Mouse (Mus musculus) hindbrain, postnatal 0 days (tissue): Measurements from ENCODE around the gene Shisa7. TPM values are rescaled to one million over a fixed set of nuclear protein-coding genes. Genes with fewer than 3 reads are reported as not detected.

Experiments used
- ATAC-seq: fragments of 200-750 bp; cut with Nextera tagmentation; 2 replicates; pipeline ENCODE4 v1.8.0; 2017; ENCODE audit warnings: mild to moderate bottlenecking, moderate TSS enrichment, moderate library complexity
- DNase-seq: peaks from one replicate; pipeline ENCODE4 v3.0.0-alpha.2; 2015; ENCODE audit warnings: low spot score
- H3K27ac ChIP-seq: fragments of 300-500 bp; sonication (generic); 2 replicates; pipeline ENCODE4 v1.5.1; 2014; ENCODE audit warnings: mild to moderate bottlenecking
- H3K27me3 ChIP-seq: fragments of 300-500 bp; sonication (generic); 2 replicates; pipeline ENCODE4 v1.6.1; 2014; ENCODE audit warnings: low read length, mixed read lengths; ENCODE audit not compliant: insufficient read depth
- H3K36me3 ChIP-seq: fragments of 300-500 bp; sonication (generic); 2 replicates; pipeline ENCODE4 v1.6.1; 2014; ENCODE audit warnings: low read length, mixed read lengths; ENCODE audit not compliant: insufficient read depth
- H3K4me1 ChIP-seq: fragments of 300-500 bp; sonication (generic); 2 replicates; pipeline ENCODE4 v1.6.1; 2014; ENCODE audit warnings: antibody characterized with exemption, low read length, mixed read lengths; ENCODE audit not compliant: insufficient read depth
- H3K4me2 ChIP-seq: fragments of 300-500 bp; sonication (generic); 2 replicates; pipeline ENCODE4 v1.6.1; 2014; ENCODE audit warnings: low read depth, mild to moderate bottlenecking, low read length, moderate library complexity, mixed read lengths
- H3K4me3 ChIP-seq: fragments of 300-500 bp; sonication (generic); 2 replicates; pipeline ENCODE4 v1.5.1; 2014; ENCODE audit warnings: low read length
- H3K9ac ChIP-seq: fragments of 300-500 bp; sonication (generic); replicated peaks from 2 replicates; pipeline ENCODE4 v1.6.1; 2014; ENCODE audit warnings: mild to moderate bottlenecking, low read length, moderate library complexity, mixed read lengths
- H3K9me3 ChIP-seq: fragments of 300-500 bp; sonication (generic); 2 replicates; pipeline ENCODE4 v1.6.1; 2016; ENCODE audit warnings: low read length, mixed read lengths
- CTCF ChIP-seq: IDR thresholded peaks from 2 replicates; pipeline ENCODE4 v1.5.1; 2016; ENCODE audit warnings: antibody characterized with exemption, control low read depth, low read depth
- WGBS: fragments of 180-500 bp; shearing (Covaris S2); extraction: QIAGEN DNeasy Blood & Tissue Kit; methylation state at CpG from one replicate; pipeline ENCODE4 v1.1.7; 2014; 5-methylcytosine and 5-hydroxymethylcytosine counted together
- polyA plus RNA-seq: library from polyadenylated mRNA; unstranded; fragments of >200 nt; fragmentation: Nextera tagmentation; extraction: Ambion mirVana; gene quantifications from 2 replicates; pipeline ENCODE4 v1.2.1, GENCODE M21; 2015
- total RNA-seq: library from RNA; depleted of rRNA; stranded (reverse); fragments of >200 nt; gene quantifications from 2 replicates; pipeline ENCODE4 v1.2.3, GENCODE M21; 2014

Shisa7 gene
- total and polyA plus RNA-seq, 2 experiments from 2014 or later = 6.9 to 46.3 TPM

DNA sequence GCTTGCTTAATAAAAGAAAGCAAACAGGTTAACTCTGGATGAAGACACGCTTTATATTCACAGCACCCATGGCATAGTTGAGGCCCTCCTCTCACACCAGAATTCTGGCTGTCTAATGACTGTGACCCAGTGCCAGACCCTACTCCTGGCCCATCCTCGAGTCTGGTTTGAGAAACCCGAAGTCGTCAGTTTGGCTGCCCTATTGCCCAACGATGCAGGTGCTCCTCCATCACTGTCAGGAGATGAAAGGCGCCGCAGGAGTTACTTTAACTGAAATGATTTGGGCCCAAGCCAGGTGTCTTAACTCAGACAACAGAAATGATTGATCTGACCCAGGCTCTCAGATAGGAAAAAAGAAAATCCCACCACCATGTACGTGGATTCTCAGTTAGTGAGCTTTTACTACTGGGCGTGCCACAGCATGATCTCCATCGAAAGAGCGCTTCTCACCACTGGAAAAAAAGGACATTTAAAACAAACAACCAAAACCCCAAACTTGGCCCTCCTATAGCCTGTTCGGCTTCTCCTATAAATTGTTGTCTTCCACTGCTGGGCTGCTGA lies 15.0 kb upstream of the Shisa7 start:
- 65% methylated on average over 12 of the region's 12 CpGs for WGBS

DNA sequence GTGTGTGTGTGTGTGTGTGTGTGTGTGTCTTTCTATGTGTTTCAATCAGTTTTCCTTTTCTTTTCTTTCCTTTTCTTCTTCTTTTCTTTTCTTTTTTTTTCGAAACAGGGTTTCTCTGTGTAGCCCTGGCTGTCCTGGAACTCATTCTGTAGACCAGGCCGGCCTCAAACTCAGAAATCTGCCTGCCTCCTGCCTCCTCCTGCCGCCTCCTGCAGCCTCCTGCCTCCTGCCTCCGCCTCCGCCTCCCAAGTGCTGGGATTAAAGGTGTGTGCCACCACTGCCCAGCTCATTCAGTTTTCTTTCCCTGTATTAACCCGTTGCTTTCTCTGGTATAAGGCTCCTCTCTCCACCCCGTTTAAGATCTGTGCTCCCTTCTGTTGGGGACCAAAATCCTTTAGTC lies 12.8 kb upstream of the Shisa7 start:
- H3K9me3 ChIP-seq = no peaks in the 10 kb centered on the region
- H3K9ac ChIP-seq = no peak overlapping the region
- 69% methylated on average over 7 of the region's 7 CpGs for WGBS
- DNase-seq (no peak), ATAC-seq (no peak)
- H3K27me3 ChIP-seq = no peaks in the 10 kb centered on the region
- H3K4me3 ChIP-seq = no peak overlapping the region
- no peak overlapping the region for H3K27ac ChIP-seq
- no peak overlapping the region for H3K4me2 ChIP-seq
- H3K36me3 ChIP-seq = no peaks in the 10 kb centered on the region
- TF ChIP-seq CTCF = no peak
- H3K4me1 ChIP-seq = no peaks in the 10 kb centered on the region

More for the DNA sequence above, 15.0 kb upstream of the Shisa7 start:
- Histone ChIP-seq H3K4me3 (no peak overlapping the region), H3K9me3 (no peaks in the 10 kb centered on the region), H3K36me3 (no peaks in the 10 kb centered on the region), H3K4me1 (no peaks in the 10 kb centered on the region), H3K9ac (no peak overlapping the region), H3K27ac (no peak overlapping the region), H3K4me2 (no peak overlapping the region), H3K27me3 (no peaks in the 10 kb centered on the region)
- no peak for TF ChIP-seq CTCF
- ATAC-seq = no peak
- no peak for DNase-seq

DNA sequence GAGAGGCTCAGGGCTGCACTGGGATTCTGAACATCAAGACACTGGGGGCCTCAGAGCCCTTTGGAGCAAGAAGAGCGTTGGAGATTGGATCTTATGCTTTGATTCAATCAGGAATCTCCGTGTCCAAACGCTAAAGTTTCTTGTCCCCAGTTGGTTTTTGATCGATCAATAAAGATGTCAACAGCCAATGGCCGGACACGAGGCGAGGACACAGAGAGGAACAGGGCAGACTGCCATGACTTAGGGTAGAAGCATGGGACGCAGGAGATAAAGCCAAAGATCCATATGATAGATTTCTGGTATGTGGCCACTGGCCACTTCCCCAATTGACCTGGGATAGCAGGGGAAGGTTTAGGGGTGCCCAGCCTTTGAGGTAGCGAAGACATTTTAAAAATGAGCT lies 12.0 kb upstream of the Shisa7 start:
- ATAC-seq (no peak), DNase-seq (no peak)
- Histone ChIP-seq H3K9ac (no peak overlapping the region), H3K4me2 (no peak overlapping the region), H3K27me3 (no peaks in the 10 kb centered on the region), H3K9me3 (no peaks in the 10 kb centered on the region), H3K4me3 (no peak overlapping the region), H3K36me3 (no peaks in the 10 kb centered on the region), H3K4me1 (no peaks in the 10 kb centered on the region), H3K27ac (no peak overlapping the region)
- WGBS = 85% methylated on average over 9 of the region's 9 CpGs
- TF ChIP-seq CTCF = no peak

DNA sequence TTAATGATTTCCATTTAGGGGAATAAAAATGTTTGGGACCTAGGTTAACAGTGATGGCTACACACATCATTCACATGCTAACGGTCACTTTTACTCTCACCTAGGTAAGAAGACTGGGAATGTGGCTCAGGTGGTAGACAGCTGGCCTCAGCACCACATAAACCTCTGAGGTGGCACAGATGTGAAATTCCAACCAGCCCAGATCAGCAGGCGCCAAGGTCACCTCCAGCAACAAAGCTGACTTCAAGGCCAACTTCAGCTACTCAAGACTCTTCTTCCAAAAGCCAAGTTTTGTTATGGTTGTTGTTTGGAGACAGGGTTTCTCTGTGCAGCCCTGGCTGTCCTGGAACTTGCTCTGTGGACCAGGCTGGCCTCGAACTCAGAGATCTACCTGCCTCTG lies 9.1 kb upstream of the Shisa7 start:
- no peak overlapping the region for H3K4me2 ChIP-seq
- no peaks in the 10 kb centered on the region for H3K36me3 ChIP-seq
- 81% methylated on average over 3 of the region's 3 CpGs for WGBS
- DNase-seq (no peak), ATAC-seq (no peak)
- no peak for TF ChIP-seq CTCF
- H3K9me3 ChIP-seq = no peaks in the 10 kb centered on the region
- no peak overlapping the region for H3K27ac ChIP-seq
- H3K4me3 ChIP-seq = no peak overlapping the region
- H3K27me3 ChIP-seq = no peaks in the 10 kb centered on the region
- H3K4me1 ChIP-seq = no peaks in the 10 kb centered on the region
- no peak overlapping the region for H3K9ac ChIP-seq

DNA sequence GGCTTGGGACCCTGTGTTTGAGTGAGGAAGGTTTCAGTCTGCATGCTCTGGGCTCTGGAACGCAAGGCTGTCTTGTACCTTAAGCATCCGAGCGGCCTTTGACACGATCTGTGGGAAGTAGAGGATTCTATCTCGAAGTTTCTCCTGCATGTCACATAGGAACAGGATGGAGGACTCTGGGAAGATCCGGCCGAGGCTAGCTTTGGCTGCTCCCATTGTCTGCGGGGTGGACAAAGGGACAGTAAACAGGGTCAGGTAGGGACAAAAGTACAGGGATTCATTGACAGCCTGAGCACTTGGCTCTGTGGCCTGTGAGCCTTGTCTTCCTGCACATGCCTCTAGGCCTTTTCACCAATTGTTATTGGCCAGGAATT lies 6.8 kb upstream of the Shisa7 start:
- no peaks in the 10 kb centered on the region for H3K9me3 ChIP-seq
- H3K4me3 ChIP-seq = no peak overlapping the region
- no peaks in the 10 kb centered on the region for H3K27me3 ChIP-seq
- H3K4me2 ChIP-seq = no peak overlapping the region
- TF ChIP-seq CTCF = no peak
- DNase-seq (no peak), ATAC-seq (no peak)
- H3K36me3 ChIP-seq = no peaks in the 10 kb centered on the region
- no peak overlapping the region for H3K9ac ChIP-seq
- no peak overlapping the region for H3K27ac ChIP-seq
- H3K4me1 ChIP-seq = no peaks in the 10 kb centered on the region
- WGBS = 70% methylated on average over 8 of the region's 8 CpGs

DNA sequence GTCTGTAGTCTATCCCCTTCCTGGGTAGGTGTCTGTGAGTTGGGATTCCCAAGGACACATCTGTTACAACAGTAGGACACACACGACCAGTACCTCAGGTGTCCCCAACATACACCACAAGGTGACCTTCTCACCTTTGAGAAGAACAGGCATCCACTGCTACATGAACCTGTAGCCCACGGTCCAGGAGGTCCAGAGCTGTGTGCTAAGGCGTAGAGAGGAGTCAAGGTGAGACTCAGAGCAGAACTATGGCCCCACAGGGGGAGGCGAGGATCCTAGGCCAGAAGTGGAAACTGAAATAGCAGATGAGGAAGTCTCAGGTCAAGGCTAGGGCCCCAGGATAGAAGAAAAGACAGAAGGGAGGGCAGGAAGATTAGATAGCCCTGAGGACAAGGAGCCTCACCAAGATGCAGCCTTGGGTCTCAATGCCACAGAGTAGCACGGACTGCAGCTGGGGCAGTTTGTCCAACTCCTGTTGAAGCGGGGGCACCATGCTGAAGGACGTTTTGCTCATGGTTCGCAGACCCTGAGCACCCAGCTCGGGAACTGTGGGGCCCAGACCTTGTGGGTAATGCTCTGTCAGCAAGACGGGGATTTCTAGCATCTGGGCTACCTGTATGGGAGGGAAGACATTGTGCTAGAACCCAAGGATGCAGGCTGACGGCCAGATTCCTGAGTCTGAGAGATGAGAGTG lies 6.3 kb upstream of the Shisa7 start:
- H3K4me2 ChIP-seq = no peak overlapping the region
- no peak for TF ChIP-seq CTCF
- no peaks in the 10 kb centered on the region for H3K27me3 ChIP-seq
- H3K9me3 ChIP-seq = no peaks in the 10 kb centered on the region
- H3K4me3 ChIP-seq = no peak overlapping the region
- ATAC-seq (no peak), DNase-seq (no peak)
- H3K36me3 ChIP-seq = no peaks in the 10 kb centered on the region
- no peak overlapping the region for H3K27ac ChIP-seq
- WGBS = 78% methylated on average over 11 of the region's 11 CpGs
- no peak overlapping the region for H3K9ac ChIP-seq
- H3K4me1 ChIP-seq = no peaks in the 10 kb centered on the region

DNA sequence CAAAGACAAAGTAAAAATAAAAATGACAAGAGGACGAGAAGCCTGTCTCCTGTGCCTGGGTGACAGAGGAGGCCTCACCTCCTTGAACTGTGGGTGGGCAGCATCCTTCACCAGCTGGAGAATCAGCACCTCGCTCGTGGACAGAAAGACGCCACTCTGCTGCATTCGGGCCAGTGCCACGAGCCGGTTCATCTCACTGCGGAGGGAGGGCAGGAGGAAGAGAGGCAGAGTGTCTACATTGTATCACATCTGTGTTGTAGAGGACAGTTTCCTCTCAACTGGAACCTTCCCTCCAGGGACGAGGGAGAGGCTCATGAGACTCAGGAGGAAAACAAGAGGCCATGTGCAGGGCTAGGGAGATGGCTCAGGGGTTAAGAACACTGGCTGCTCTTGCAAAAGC lies 4.9 kb upstream of the Shisa7 start:
- no peak for DNase-seq
- H3K4me2 ChIP-seq = no peak overlapping the region
- H3K4me3 ChIP-seq = no peak overlapping the region
- TF ChIP-seq CTCF = no peak
- H3K4me1 ChIP-seq = no peaks in the 10 kb centered on the region
- H3K36me3 ChIP-seq = no peaks in the 10 kb centered on the region
- 56% methylated on average over 9 of the region's 9 CpGs for WGBS
- ATAC-seq = no peak
- no peaks in the 10 kb centered on the region for H3K27me3 ChIP-seq
- H3K27ac ChIP-seq = no peak overlapping the region
- H3K9me3 ChIP-seq = no peaks in the 10 kb centered on the region
- no peak overlapping the region for H3K9ac ChIP-seq
